Mouse (Mus musculus): ENCODE measurements around the gene Donson.

DNA sequence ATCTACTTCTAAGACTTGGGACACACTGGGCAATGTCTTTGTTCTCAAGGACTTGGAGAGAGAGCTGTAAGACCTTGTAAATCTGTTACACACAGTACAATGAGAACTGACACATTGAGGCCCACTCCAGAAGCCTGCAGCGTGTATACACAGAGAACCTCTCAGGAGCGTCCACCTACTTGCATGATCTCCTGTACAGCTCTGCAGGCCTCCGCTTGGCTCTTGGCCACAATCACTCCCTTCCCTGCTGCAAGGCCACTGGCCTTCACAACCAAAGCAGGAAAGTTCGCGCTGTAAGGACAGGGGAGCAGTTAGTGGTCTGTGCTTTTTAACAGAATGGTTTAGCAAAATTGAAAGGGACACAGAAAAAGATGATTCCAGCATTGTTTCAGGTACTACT lies 49.4 kb downstream of the Donson start:
- TF ChIP-seq CTCF (IDR thresholded peaks at IDR 0.05; ENCODE audit: control insufficient read depth, insufficient read depth, insufficient read length) (no peak), MYOD1 (IDR thresholded peaks at IDR 0.05; ENCODE audit: control insufficient read depth, insufficient read length, low read depth) (no peak), MAX (IDR thresholded peaks at IDR 0.05) (no peak), MYOG (IDR thresholded peaks at IDR 0.05; ENCODE audit: control insufficient read depth, extremely low read depth, insufficient read length) (no peak), CEBPB (IDR thresholded peaks at IDR 0.05; ENCODE audit: low read depth) (no peak)

Data from C2C12 (cell line).